Mouse (Mus musculus) erythroblast, embryonic 14.5 days (primary cell): Measurements from ENCODE around the gene Ubn1.

Experiments
- GATA1 ChIP-seq: IDR thresholded peaks from 2 replicates; pipeline ENCODE4 v1.6.1; 2012; ENCODE audit warnings: low read length, inconsistent platforms, mixed read lengths
- TAL1 ChIP-seq: IDR thresholded peaks from 3 replicates; pipeline ENCODE4 v1.6.1; 2012; ENCODE audit warnings: low read length, inconsistent platforms, mixed read lengths

GRCm38 (mm10) chr16:5134623-5135330, 84.9 kb downstream of the Ubn1 start:
- TF ChIP-seq GATA1 (no peak), TAL1 (no peak)
